24 mouse cellular contexts compared by ENCODE assay signal in genomic region chr6:12079260-12079659, GRCm38 (mm10).
DNase-seq lines count a peak whose midpoint lies in the region; ATAC-seq and TF ChIP-seq lines count a peak whose summit lies in the region.
"Had no signal": no experiment of that assay in that cellular context is flagged by ENCODE, and none has a peak within 500 bp of the region (broad histone marks: within the 10 kb centered on the region; RNA-seq: fewer than 3 reads in every experiment).

No protein-coding gene starts in this region.

- H3K4me3 ChIP-seq in liver, embryonic 13.5 days (replicated peaks): no peak overlapping the region
- no peak overlapping the region for H3K4me3 ChIP-seq in heart, adult 2 months
- H3K4me3 ChIP-seq: embryonic facial prominence, embryonic 12.5 days; embryonic facial prominence, embryonic 15.5 days; gastrocnemius, adult 2 months; heart, embryonic 12.5 days; heart, embryonic 15.5 days; hindbrain, embryonic 12.5 days; hindbrain, embryonic 15.5 days had no signal

- 0 out of 2 replicates have a peak, but pooled peaks cover 3% of the 10 kb centered on the region for H3K4me1 ChIP-seq in liver, embryonic 13.5 days (replicated peaks)
- no peaks in the 10 kb centered on the region for H3K4me1 ChIP-seq in heart, adult 2 months (ENCODE audit: control insufficient read depth, insufficient read depth, low read length)
- H3K4me1 ChIP-seq: embryonic facial prominence, embryonic 12.5 days; embryonic facial prominence, embryonic 15.5 days; heart, embryonic 12.5 days; heart, embryonic 15.5 days had no signal

- 37% methylated on average over 4 of the region's 4 CpGs for WGBS in liver, embryonic 13.5 days (ENCODE audit: insufficient replicate concordance)
- 91% methylated on average over 4 of the region's 4 CpGs for WGBS in heart, adult 2 months

- no peaks in the 10 kb centered on the region; the same call in 1 of the 2 replicates for H3K36me3 ChIP-seq in liver, embryonic 13.5 days
- H3K36me3 ChIP-seq in heart, adult 2 months (ENCODE audit: control insufficient read depth, insufficient read depth, low read length): no peaks in the 10 kb centered on the region
- H3K36me3 ChIP-seq: hindbrain, embryonic 15.5 days had no signal

- TF ChIP-seq EP300 in heart, adult 2 months (IDR thresholded peaks at IDR 0.05; ENCODE audit: insufficient read depth, low read depth, low read length): no peak

- no peak for TF ChIP-seq POLR2A in heart, adult 2 months (IDR thresholded peaks at IDR 0.05; ENCODE audit: insufficient read depth, low read depth, low read length)

- no peaks in the 10 kb centered on the region for H3K79me2 ChIP-seq in heart, adult 2 months (replicated peaks; ENCODE audit: control insufficient read depth, insufficient read depth, low read length)

- no peaks in the 10 kb centered on the region for H3K27me3 ChIP-seq in liver, embryonic 13.5 days
- no peaks in the 10 kb centered on the region for H3K27me3 ChIP-seq in heart, adult 2 months (ENCODE audit: control insufficient read depth, insufficient read depth, low read length)
- H3K27me3 ChIP-seq: embryonic facial prominence, embryonic 12.5 days; embryonic facial prominence, embryonic 15.5 days; heart, embryonic 12.5 days; heart, embryonic 15.5 days; hindbrain, embryonic 12.5 days; hindbrain, embryonic 15.5 days had no signal

- intact Hi-C loops in heart, adult 2 months (cut with DNase I): no loop called here

- no peak overlapping the region for H3K27ac ChIP-seq in liver, embryonic 13.5 days
- H3K27ac ChIP-seq in heart, adult 2 months: no peak overlapping the region
- H3K27ac ChIP-seq: embryonic facial prominence, embryonic 12.5 days; embryonic facial prominence, embryonic 15.5 days; gastrocnemius, adult 2 months; heart, embryonic 15.5 days; hindbrain, embryonic 12.5 days; hindbrain, embryonic 15.5 days had no signal

- H3K9me3 ChIP-seq in liver, embryonic 13.5 days (replicated peaks): no peaks in the 10 kb centered on the region
- H3K9me3 ChIP-seq: embryonic facial prominence, embryonic 12.5 days; embryonic facial prominence, embryonic 15.5 days; heart, embryonic 12.5 days; heart, embryonic 15.5 days; hindbrain, embryonic 12.5 days; hindbrain, embryonic 15.5 days had no signal

- no peak overlapping the region for H3K9ac ChIP-seq in liver, embryonic 13.5 days
- no peak overlapping the region for H3K9ac ChIP-seq in heart, adult 2 months (ENCODE audit: low read depth, low read length)
- H3K9ac ChIP-seq: embryonic facial prominence, embryonic 12.5 days; embryonic facial prominence, embryonic 15.5 days; forebrain, postnatal 0 days; heart, embryonic 12.5 days; heart, embryonic 15.5 days; hindbrain, embryonic 12.5 days; hindbrain, embryonic 15.5 days had no signal

- no peak for TF ChIP-seq CTCF in heart, adult 2 months (IDR thresholded peaks at IDR 0.05)

- ATAC-seq in liver, embryonic 13.5 days (ENCODE audit: low read depth): 0 out of 2 replicates have a peak, but pooled peaks have one; percentile 43
- peak; percentile 27; the same call in 1 of the 2 replicates for ATAC-seq in common myeloid progenitor, adult 5-6 weeks (replicated peaks; ENCODE audit: low read depth, poor library complexity, severe bottlenecking)
- ATAC-seq: activated CD4-positive, CD25-positive, alpha-beta regulatory T cell, adult 4 months; CD4-positive, CD25-positive, alpha-beta regulatory T cell, adult 4 months; forebrain, postnatal 0 days had no signal

- no peak for DNase-seq in liver, embryonic 13.5 days
- DNase-seq in liver (no peak), A20 (ENCODE audit: low read depth, low spot score) (peak; percentile 15)
- DNase-seq in heart, adult 2 months: no peak
- no peak for DNase-seq in adrenal gland, postnatal 25 days
- DNase-seq: adrenal gland, adult 8-10 months; adrenal gland, postnatal 36 days; cerebellum, adult 18-20 months; cerebellum, adult 9-10 months; cerebellum, postnatal 14 days; forebrain, postnatal 0 days; gastrocnemius, adult 2 months; gastrocnemius, postnatal 14 days; heart, adult 11 months; heart, postnatal 14 days had no signal

- H3K4me2 ChIP-seq in liver, embryonic 13.5 days: no peak overlapping the region
- H3K4me2 ChIP-seq: embryonic facial prominence, embryonic 12.5 days; embryonic facial prominence, embryonic 15.5 days; heart, embryonic 12.5 days; heart, embryonic 15.5 days; hindbrain, embryonic 12.5 days; hindbrain, embryonic 15.5 days had no signal
